Mouse (Mus musculus) lung, adult 18-20 months (tissue): ENCODE measurements around the gene Rgs7bp.

Experiments
- DNase-seq, 2 experiments: peaks; one replicate each; pipeline ENCODE4 v3.0.0; 2022; ENCODE audit warnings: mixed read lengths in 2 of 2

Rgs7bp gene

GRCm38 (mm10) chr13:105054181-105054940, at the start of gene Rgs7bp:
Gene Rgs7bp (minus strand): TSS chr13:105054930.
- peak; percentile 36 to 45 for DNase-seq

- no peak for DNase-seq
Observed at GRCm38 (mm10) chr13:105104385-105104784, 49.7 kb upstream of the Rgs7bp start.

- DNase-seq, result no peak
Observed at GRCm38 (mm10) chr13:105100705-105101104, 46.0 kb upstream of the Rgs7bp start.

GRCm38 (mm10) chr13:105096316-105096715, 41.6 kb upstream of the Rgs7bp start:
- DNase-seq, result no peak

GRCm38 (mm10) chr13:105089276-105089675, 34.5 kb upstream of the Rgs7bp start:
- no peak for DNase-seq

GRCm38 (mm10) chr13:105081862-105082261, 27.1 kb upstream of the Rgs7bp start, which contains the start of gene 4933425L06Rik:
Gene 4933425L06Rik (plus strand): TSS chr13:105082122.
- DNase-seq, result no peak

- DNase-seq, result no peak
Observed at GRCm38 (mm10) chr13:105066890-105067845, 12.4 kb upstream of the Rgs7bp start.

GRCm38 (mm10) chr13:105066119-105066518, 11.4 kb upstream of the Rgs7bp start:
- no peak for DNase-seq

GRCm38 (mm10) chr13:105055374-105055773, 644 bp upstream of the Rgs7bp start:
- DNase-seq, result peak; percentile 11 to 51

- DNase-seq, result no peak
Observed at GRCm38 (mm10) chr13:105054941-105055309, 195 bp upstream of the Rgs7bp start.

GRCm38 (mm10) chr13:105053618-105054017, 1.1 kb downstream of the Rgs7bp start:
- DNase-seq, result peak in 1 of 2 experiments; percentile 3

- DNase-seq, result no peak
Observed at GRCm38 (mm10) chr13:105051432-105051831, 3.3 kb downstream of the Rgs7bp start.

GRCm38 (mm10) chr13:105048662-105049061, 6.1 kb downstream of the Rgs7bp start:
- no peak for DNase-seq

- no peak for DNase-seq
Observed at GRCm38 (mm10) chr13:105047377-105047776, 7.4 kb downstream of the Rgs7bp start.

- DNase-seq, result no peak
Observed at GRCm38 (mm10) chr13:105043882-105044281, 10.8 kb downstream of the Rgs7bp start.

GRCm38 (mm10) chr13:105038334-105038733, 16.4 kb downstream of the Rgs7bp start:
- no peak for DNase-seq

GRCm38 (mm10) chr13:105037816-105038215, 16.9 kb downstream of the Rgs7bp start:
- no peak for DNase-seq

GRCm38 (mm10) chr13:105031882-105032281, 22.8 kb downstream of the Rgs7bp start:
- DNase-seq, result no peak

- DNase-seq, result no peak
Observed at GRCm38 (mm10) chr13:105028276-105028675, 26.5 kb downstream of the Rgs7bp start.

- no peak for DNase-seq
Observed at GRCm38 (mm10) chr13:105016577-105016976, 38.2 kb downstream of the Rgs7bp start.

- no peak for DNase-seq
Observed at GRCm38 (mm10) chr13:105015710-105016404, 38.9 kb downstream of the Rgs7bp start.

- no peak for DNase-seq
Observed at GRCm38 (mm10) chr13:105011300-105011699, 43.4 kb downstream of the Rgs7bp start.

- no peak for DNase-seq
Observed at GRCm38 (mm10) chr13:105008891-105009290, 45.8 kb downstream of the Rgs7bp start.
